Mouse (Mus musculus) lung, postnatal 36 days (tissue): Measurements from ENCODE around the gene Nat8f2.

Experiments used
- DNase-seq: peaks from one replicate; pipeline ENCODE4 v3.0.0; 2022; ENCODE audit warnings: mixed read lengths

The Nat8f2 gene

GRCm38 (mm10) chr6:85820837-85821236 lies 48.1 kb downstream of the Nat8f2 start, which contains the start of the genes Nat8f6 and Nat8f5:
Nat8f6 (minus strand) TSS chr6:85820954.
Nat8f5 (minus strand) TSS chr6:85820972.
- DNase-seq, result no peak

GRCm38 (mm10) chr6:85818338-85818737 lies 50.6 kb downstream of the Nat8f2 start:
- no peak for DNase-seq
